Mouse (Mus musculus) stomach, embryonic 15.5 days (tissue): ENCODE data around the gene Traf4. TPM values are rescaled to one million over a fixed set of nuclear protein-coding genes. Genes with fewer than 3 reads are reported as not detected.

Source experiments
- ATAC-seq: fragments of 200-750 bp; cut with Nextera tagmentation; 2 replicates; pipeline ENCODE4 v1.8.0; 2017; ENCODE audit warnings: low read depth, moderate number of reproducible peaks, moderate TSS enrichment; ENCODE audit not compliant: insufficient read depth, low FRiP score
- H3K27ac ChIP-seq: fragments of 300-500 bp; sonication (generic); 2 replicates; pipeline ENCODE4 v1.5.1; 2015; ENCODE audit warnings: mild to moderate bottlenecking, inconsistent platforms
- H3K27me3 ChIP-seq: fragments of 300-500 bp; sonication (generic); replicated peaks from 2 replicates; pipeline ENCODE4 v1.6.1; 2015; ENCODE audit warnings: inconsistent platforms
- H3K36me3 ChIP-seq: fragments of 300-500 bp; sonication (generic); 2 replicates; pipeline ENCODE4 v1.6.1; 2015; ENCODE audit warnings: inconsistent platforms
- H3K4me1 ChIP-seq: fragments of 300-500 bp; sonication (generic); 2 replicates; pipeline ENCODE4 v1.6.1; 2015; ENCODE audit warnings: inconsistent platforms
- H3K4me2 ChIP-seq: fragments of 300-500 bp; sonication (generic); 2 replicates; pipeline ENCODE4 v1.6.1; 2015; ENCODE audit warnings: mild to moderate bottlenecking, inconsistent platforms
- H3K4me3 ChIP-seq: fragments of 300-500 bp; sonication (generic); replicated peaks from 2 replicates; pipeline ENCODE4 v1.5.1; 2015; ENCODE audit warnings: inconsistent platforms
- H3K9ac ChIP-seq: fragments of 300-500 bp; sonication (generic); 2 replicates; pipeline ENCODE4 v1.6.1; 2015; ENCODE audit warnings: inconsistent platforms
- H3K9me3 ChIP-seq: fragments of 300-500 bp; sonication (generic); 2 replicates; pipeline ENCODE4 v1.6.1; 2016; ENCODE audit warnings: inconsistent platforms
- WGBS: fragments of 180-500 bp; shearing (Covaris S2); methylation state at CpG from one replicate; pipeline ENCODE4 v1.1.7; 2015; 5-methylcytosine and 5-hydroxymethylcytosine counted together
- polyA plus RNA-seq: library from polyadenylated mRNA; unstranded; fragments of >200 nt; fragmentation: Nextera tagmentation; extraction: Ambion mirVana; gene quantifications from 2 replicates; pipeline ENCODE4 v1.2.1, GENCODE M21; 2015

Gene Traf4
- polyA plus RNA-seq, 1 experiment from 2014 or later, result 57.3 TPM

DNA sequence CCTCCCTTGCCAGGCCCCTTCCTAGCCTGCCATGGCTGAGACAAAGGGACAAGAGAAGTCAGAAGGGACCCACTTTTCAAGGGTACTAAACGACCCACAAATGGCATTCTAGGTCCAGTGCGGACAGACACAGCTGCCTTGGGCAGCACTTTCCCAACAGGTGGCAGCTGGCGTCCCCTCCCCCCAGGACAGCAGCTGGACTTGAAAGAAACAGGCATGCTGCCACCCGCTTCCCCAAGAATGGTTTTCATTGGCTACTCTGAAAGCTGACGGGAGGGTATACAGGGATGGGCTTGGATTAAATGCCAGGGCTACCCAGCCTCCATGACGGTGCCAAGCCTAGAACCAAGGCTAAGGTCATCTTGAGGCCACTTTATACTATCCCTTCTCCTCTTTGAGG is 2.9 kb downstream of the Traf4 start:
- Histone ChIP-seq H3K9ac (no peak overlapping the region), H3K4me1 (peaks cover 45% of the 10 kb centered on the region), H3K4me3 (peak overlapping the region; percentile 77; the same call in 1 of the 2 replicates), H3K27ac (0 out of 2 replicates have a peak overlapping the region, but pooled peaks have one; percentile 96), H3K9me3 (no peaks in the 10 kb centered on the region), H3K27me3 (no peaks in the 10 kb centered on the region), H3K4me2 (peak overlapping the region; percentile 79), H3K36me3 (peaks cover 45% of the 10 kb centered on the region)
- no peak for ATAC-seq
- 54% methylated on average over 6 of the region's 6 CpGs for WGBS

DNA sequence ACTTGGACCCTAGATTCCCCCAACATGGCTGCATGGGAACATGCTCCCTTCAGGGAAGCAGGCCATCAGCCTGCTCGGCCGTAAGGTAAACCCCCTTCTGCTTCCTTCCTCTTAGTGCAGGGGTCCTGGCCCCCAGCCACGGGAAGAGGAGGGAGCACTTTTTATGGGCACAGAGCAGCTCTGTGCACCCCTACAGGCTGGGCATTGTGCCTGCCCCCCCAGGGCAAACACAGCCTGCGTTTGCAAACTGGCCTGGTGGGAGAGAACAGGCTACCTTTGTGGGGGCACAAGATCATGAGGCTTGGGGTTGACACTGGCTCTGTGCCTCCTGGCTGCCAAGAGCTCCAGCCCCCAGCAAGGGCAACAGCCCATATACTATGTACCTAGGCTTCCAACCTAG is 3.4 kb downstream of the Traf4 start:
- Histone ChIP-seq H3K4me2 (peak overlapping the region; percentile 79), H3K36me3 (peaks cover 47% of the 10 kb centered on the region)
- WGBS, result 52% methylated on average over 4 of the region's 4 CpGs

DNA sequence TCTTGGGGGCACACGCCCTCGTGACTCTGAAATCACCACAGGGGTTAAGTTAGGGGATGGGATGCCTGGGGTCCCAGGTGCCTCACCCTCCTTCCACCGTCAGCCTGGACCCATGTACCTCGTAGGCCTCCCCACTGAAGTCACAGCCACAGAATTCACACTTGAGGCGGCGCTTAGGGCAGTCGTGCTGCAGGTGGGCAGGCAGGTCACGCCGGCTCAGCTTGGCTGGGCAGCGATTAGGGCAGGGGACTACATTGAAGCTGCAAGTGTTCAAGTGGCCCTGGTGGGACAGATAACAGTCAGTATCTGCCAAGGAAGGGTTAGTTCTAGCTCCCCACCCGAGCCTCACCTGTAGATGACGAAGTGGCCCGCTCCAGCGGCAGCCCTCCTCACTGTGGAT is 4.2 kb downstream of the Traf4 start:
- H3K4me2 ChIP-seq, result no peak overlapping the region
- WGBS, result 88% methylated on average over 14 of the region's 14 CpGs
- H3K4me3 ChIP-seq, result no peak overlapping the region
- no peaks in the 10 kb centered on the region for H3K27me3 ChIP-seq
- H3K36me3 ChIP-seq, result peaks cover 50% of the 10 kb centered on the region
- H3K9ac ChIP-seq, result no peak overlapping the region
- no peak overlapping the region for H3K27ac ChIP-seq
- ATAC-seq, result no peak
- H3K9me3 ChIP-seq, result no peaks in the 10 kb centered on the region
- peaks cover 37% of the 10 kb centered on the region for H3K4me1 ChIP-seq

More for the DNA sequence above, 3.4 kb downstream of the Traf4 start:
- H3K27ac ChIP-seq, result 0 out of 2 replicates have a peak overlapping the region, but pooled peaks have one; percentile 64
- peaks cover 45% of the 10 kb centered on the region for H3K4me1 ChIP-seq
- H3K27me3 ChIP-seq, result no peaks in the 10 kb centered on the region
- no peak overlapping the region for H3K4me3 ChIP-seq
- ATAC-seq, result no peak
- H3K9me3 ChIP-seq, result no peaks in the 10 kb centered on the region
- H3K9ac ChIP-seq, result no peak overlapping the region; the same call in 1 of the 2 replicates

DNA sequence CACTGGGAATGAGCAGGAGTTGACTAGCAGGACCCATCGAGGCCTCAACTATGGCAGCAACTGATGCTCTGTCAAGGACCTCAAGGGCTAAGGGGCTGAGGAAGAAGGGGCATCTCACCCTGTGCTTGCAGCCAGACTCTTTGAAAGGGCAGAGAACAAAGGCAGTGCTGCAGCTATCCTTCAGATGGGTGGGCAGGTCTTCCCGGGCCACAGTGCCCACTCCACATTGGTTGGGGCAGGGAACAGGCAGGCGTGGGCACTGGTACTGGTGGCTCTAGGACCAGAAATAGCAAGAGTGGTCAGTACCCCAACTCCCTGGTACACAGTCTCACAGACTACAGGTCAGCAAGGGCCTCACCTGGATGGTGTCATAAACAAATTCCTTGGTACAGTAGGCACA is 4.7 kb downstream of the Traf4 start:
- Histone ChIP-seq H3K9me3 (no peaks in the 10 kb centered on the region), H3K36me3 (peaks cover 55% of the 10 kb centered on the region), H3K9ac (no peak overlapping the region)

DNA sequence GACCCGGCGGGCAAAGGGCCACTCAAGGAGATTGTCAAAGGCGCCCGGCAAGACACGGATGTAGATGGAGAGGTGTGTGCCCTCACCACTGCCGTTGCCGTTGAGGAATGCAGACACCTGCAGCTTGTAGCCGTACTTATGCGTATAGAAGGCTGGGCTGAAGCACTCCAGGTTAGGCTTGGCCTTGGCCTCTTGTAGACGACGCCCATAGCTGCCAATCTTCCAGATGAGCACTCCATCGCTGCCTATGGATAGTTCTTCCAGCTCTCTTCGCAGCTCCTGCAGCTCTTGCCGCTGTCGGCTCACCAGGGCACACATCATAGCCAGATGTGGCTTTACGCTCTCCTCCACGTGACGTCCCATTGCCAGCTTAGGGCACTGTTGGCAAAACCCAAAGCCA is 5.2 kb downstream of the Traf4 start:
- no peak overlapping the region for H3K4me3 ChIP-seq
- no peak overlapping the region for H3K9ac ChIP-seq
- H3K4me2 ChIP-seq, result no peak overlapping the region
- H3K4me1 ChIP-seq, result peaks cover 31% of the 10 kb centered on the region
- H3K27me3 ChIP-seq, result no peaks in the 10 kb centered on the region
- H3K9me3 ChIP-seq, result no peaks in the 10 kb centered on the region
- peaks cover 57% of the 10 kb centered on the region for H3K36me3 ChIP-seq
- H3K27ac ChIP-seq, result no peak overlapping the region
- ATAC-seq, result no peak
- WGBS, result 79% methylated on average over 18 of the region's 18 CpGs

More for the DNA sequence above, 4.7 kb downstream of the Traf4 start:
- Histone ChIP-seq H3K27me3 (no peaks in the 10 kb centered on the region), H3K4me1 (peaks cover 32% of the 10 kb centered on the region), H3K4me3 (no peak overlapping the region), H3K27ac (no peak overlapping the region), H3K4me2 (no peak overlapping the region)
- WGBS, result 88% methylated on average over 3 of the region's 3 CpGs
- ATAC-seq, result no peak

DNA sequence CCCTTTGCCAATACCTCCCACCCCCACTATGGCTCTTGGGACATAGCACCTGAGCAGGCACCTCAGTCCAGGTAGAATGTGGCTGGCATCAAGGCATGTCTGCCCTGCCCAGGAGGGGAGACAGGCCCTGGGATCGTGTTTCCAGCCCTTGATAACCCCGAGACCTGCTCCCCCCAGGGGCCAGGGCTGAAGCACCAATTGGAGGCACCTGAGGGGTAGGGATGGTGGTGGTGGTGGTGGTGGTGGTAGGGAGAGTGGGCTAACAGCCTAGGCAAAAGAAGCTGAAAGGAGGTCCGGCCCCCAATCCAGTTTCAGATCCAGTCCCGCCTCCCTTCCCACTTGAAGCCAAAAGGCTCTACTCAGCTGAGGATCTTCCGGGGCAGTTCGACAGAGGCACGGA is 5.8 kb downstream of the Traf4 start:
- Histone ChIP-seq H3K4me1 (peaks cover 31% of the 10 kb centered on the region), H3K4me2 (no peak overlapping the region), H3K36me3 (peaks cover 63% of the 10 kb centered on the region), H3K27ac (no peak overlapping the region), H3K27me3 (no peaks in the 10 kb centered on the region), H3K4me3 (no peak overlapping the region), H3K9ac (no peak overlapping the region), H3K9me3 (no peaks in the 10 kb centered on the region)
- WGBS, result 75% methylated on average over 7 of the region's 7 CpGs
- no peak for ATAC-seq

DNA sequence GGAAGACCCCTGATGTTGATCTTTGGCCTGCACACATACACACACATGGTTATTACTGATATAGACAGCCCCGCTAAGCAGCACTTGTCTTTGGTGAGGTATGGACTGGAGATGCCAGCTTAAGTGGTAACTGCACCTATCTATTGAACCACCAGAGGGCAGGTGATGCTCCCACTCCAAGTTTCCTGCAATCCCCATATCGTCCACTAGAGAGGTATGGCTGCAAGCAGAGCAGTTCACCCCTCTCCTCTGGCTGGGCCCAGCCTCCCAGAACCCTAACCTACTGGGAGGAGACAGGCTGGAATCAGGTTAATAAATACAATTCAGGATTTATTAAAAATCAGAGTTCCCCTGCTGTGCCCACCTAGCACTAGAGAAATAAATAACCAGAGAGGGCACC is 6.3 kb downstream of the Traf4 start:
- H3K9ac ChIP-seq, result no peak overlapping the region
- no peaks in the 10 kb centered on the region for H3K9me3 ChIP-seq
- 0 out of 2 replicates have a peak, but pooled peaks have one; percentile 34 for ATAC-seq
- WGBS, result 19% methylated on average over 2 of the region's 2 CpGs
- no peak overlapping the region for H3K4me3 ChIP-seq
- H3K27me3 ChIP-seq, result no peaks in the 10 kb centered on the region
- H3K4me1 ChIP-seq, result peaks cover 31% of the 10 kb centered on the region
- no peak overlapping the region for H3K27ac ChIP-seq
- H3K4me2 ChIP-seq, result no peak overlapping the region
- H3K36me3 ChIP-seq, result peaks cover 68% of the 10 kb centered on the region

DNA sequence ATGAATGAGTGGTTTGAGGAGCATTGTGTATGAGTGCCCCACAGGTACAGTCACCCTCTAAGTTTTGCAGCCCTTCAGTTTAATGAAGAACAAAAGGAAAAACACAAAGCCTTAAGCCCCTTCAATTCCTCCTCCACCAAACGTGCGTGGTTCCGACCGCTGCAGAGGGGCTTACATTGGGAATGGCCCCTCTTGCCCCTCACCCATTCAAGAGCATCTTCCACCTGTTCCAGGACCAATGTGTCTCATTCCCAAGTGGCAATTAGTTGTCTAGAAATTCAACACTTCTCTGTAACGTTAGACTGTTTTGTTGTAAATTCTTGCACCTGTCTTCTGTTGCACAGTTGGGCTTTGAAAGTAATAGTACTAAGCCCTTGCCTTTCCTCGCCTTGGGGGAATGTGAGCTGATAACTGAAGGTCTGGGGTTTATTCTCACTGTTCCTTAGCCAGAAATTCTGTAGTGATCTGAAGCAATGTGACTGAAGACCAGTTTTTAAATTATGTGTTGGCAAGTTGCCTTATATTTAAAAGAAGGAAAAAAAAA is 9.2 kb downstream of the Traf4 start:
- 75% methylated on average over 6 of the region's 6 CpGs for WGBS
- Histone ChIP-seq H3K4me2 (no peak overlapping the region), H3K27me3 (no peaks in the 10 kb centered on the region), H3K4me3 (no peak overlapping the region), H3K36me3 (peaks cover 62% of the 10 kb centered on the region), H3K4me1 (peaks cover 20% of the 10 kb centered on the region), H3K9me3 (no peaks in the 10 kb centered on the region), H3K27ac (no peak overlapping the region), H3K9ac (no peak overlapping the region)
- no peak for ATAC-seq

DNA sequence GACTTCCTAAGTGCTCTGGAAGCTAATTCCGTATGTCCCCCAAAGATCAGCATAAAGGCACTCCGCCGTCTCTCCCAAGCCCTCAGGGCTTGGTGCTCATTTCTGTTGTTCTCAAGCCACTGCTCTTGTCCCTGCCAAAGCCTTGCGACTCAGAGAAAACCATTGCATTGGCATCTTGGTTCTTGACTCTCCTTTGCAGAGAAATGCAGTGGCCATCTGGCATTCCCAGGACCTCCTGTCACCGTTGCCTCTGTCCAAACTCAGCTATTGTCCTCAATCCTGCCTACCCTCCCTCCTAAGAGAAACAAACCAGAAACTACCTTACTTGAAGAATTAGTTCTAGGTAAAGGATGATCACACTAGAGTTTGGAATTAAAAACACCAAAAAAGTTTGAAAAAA is 9.7 kb downstream of the Traf4 start:
- WGBS, result 81% methylated on average over 5 of the region's 5 CpGs
- Histone ChIP-seq H3K9ac (no peak overlapping the region), H3K27ac (no peak overlapping the region), H3K4me3 (no peak overlapping the region), H3K4me2 (no peak overlapping the region), H3K9me3 (no peaks in the 10 kb centered on the region), H3K36me3 (peaks cover 62% of the 10 kb centered on the region), H3K27me3 (no peaks in the 10 kb centered on the region), H3K4me1 (peaks cover 17% of the 10 kb centered on the region)
- no peak for ATAC-seq

DNA sequence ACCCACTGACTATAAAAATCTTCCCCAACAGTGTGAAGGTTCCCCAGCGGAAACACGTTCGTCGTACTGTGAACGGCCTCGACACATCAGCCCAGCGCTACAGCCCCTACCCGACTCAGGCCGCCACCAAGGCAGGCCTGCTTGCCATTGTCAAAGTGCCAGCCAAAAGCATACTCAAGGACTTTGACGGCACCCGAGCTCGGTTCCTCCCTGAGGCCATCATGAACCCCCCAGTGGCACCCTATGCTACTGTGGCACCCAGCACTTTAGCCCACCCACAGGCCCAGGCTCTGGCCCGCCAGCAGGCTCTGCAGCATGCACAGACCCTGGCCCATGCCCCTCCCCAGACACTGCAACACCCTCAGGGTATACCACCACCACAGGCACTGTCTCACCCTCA is 11.6 kb downstream of the Traf4 start:
- H3K9ac ChIP-seq, result no peak overlapping the region
- H3K36me3 ChIP-seq, result peaks cover 52% of the 10 kb centered on the region
- no peak overlapping the region for H3K4me2 ChIP-seq
- H3K4me3 ChIP-seq, result no peak overlapping the region
- peak overlapping the region; percentile 73; the same call in 1 of the 2 replicates for H3K27ac ChIP-seq
- no peaks in the 10 kb centered on the region for H3K9me3 ChIP-seq
- H3K4me1 ChIP-seq, result peaks cover 8% of the 10 kb centered on the region; the same call in 1 of the 2 replicates
- no peaks in the 10 kb centered on the region for H3K27me3 ChIP-seq
- WGBS, result 81% methylated on average over 13 of the region's 13 CpGs
- no peak for ATAC-seq

DNA sequence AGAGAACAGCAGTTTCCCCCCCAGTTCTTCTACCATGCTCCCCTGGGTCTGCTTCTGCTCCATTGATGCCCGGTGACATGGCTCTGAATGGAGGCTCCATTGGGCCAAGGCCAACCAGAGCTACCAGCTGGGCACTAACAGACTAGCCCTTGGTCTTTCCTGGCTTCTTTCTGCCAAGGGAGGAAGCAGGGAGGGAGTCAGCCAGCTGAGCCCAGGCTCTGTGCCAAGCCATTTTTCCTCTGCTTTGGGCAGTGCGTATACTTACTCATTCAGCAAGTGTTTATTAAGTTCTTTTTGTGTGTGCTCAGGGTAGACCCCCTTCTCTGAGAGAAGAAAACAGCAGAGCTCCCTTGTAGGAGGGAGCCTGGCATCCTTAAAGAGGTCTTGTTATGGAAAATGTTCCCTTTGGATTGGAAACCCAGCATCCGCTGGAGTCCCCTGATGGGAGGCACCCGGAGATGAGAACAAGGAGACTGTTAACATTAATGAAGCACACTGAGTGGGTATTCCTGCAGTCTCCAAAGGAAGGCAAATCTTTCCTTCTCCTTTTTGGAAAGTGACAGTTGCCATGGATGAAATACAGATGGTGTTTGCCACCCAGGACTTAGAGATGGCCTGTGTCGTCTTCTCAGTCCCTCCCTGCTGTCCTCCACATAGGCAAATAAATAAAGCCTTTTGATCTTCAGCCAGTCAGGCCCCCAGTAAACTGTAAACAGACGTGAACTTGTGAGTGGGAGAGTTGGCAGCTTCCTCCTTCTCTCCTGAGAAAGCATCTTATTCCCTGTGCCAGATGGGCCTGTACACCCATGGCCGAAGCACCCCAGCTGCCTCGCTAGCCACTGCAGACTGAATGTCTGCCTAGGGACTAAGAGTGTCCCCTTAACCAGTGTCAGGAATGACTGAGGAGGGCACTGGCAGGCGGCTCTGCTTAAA is 12.8 kb downstream of the Traf4 start:
- H3K9me3 ChIP-seq, result no peaks in the 10 kb centered on the region

DNA sequence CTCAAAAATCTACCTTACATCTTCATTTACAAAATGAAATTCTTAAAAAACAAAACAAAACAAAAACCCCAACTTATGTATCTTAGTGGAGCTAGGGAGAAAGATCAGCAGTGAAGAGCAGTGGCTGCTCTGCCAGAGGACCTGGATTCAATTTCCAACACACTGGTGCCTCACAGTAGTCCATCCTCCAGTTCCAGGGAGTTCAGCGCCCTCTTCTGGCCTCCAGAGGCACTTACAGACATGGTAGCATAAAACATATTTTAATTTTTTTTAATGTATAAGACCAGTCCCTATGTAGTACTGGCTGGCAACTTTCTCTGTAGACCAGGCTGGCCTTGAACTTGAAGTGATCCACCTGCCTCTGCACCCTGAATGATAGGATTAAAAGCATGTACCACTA is 14.2 kb downstream of the Traf4 start:
- 36% methylated on average over 1 of the region's 1 CpGs for WGBS

More for the DNA sequence above, 12.8 kb downstream of the Traf4 start:
- ATAC-seq, result no peak
- Histone ChIP-seq H3K4me1 (peaks cover 8% of the 10 kb centered on the region; the same call in 1 of the 2 replicates), H3K9ac (no peak overlapping the region), H3K4me3 (no peak overlapping the region), H3K36me3 (peaks cover 39% of the 10 kb centered on the region), H3K27ac (peak overlapping the region; percentile 73), H3K27me3 (no peaks in the 10 kb centered on the region), H3K4me2 (no peak overlapping the region)
- 46% methylated on average over 9 of the region's 9 CpGs for WGBS

More for the DNA sequence above, 14.2 kb downstream of the Traf4 start:
- Histone ChIP-seq H3K9ac (no peak overlapping the region), H3K27me3 (no peaks in the 10 kb centered on the region), H3K9me3 (no peaks in the 10 kb centered on the region), H3K27ac (no peak overlapping the region), H3K4me2 (no peak overlapping the region), H3K4me1 (peaks cover 8% of the 10 kb centered on the region; the same call in 1 of the 2 replicates), H3K4me3 (no peak overlapping the region), H3K36me3 (peaks cover 33% of the 10 kb centered on the region)
- no peak for ATAC-seq
